Mouse (Mus musculus) adrenal gland, postnatal 25 days (tissue): ENCODE results near the gene Nmrk1. TPM values are rescaled to one million over a fixed set of nuclear protein-coding genes. Genes with fewer than 3 reads are reported as not detected.

Experiments
- total RNA-seq: library from RNA; stranded (reverse); gene quantifications from 2 replicates; pipeline ENCODE4 v1.2.3, GENCODE M21; 2021

Gene Nmrk1
- total RNA-seq, 1 experiment from 2014 or later: 12.5 TPM

Other genes starting within 250 kb of the Nmrk1 start
- gene Ostf1, start 127 bp upstream of the Nmrk1 start, total RNA-seq: 114 and 125 TPM in 2 replicates
- 23.9 and 28.6 TPM in 2 replicates for gene Carnmt1, start 38.8 kb downstream of the Nmrk1 start, total RNA-seq
- 11.8 and 13.2 TPM in 2 replicates for gene D030056L22Rik, start 81.2 kb downstream of the Nmrk1 start, total RNA-seq
- gene Trpm6, start 118.0 kb downstream of the Nmrk1 start, total RNA-seq: not detected in 2 replicates